Mouse (Mus musculus) retina, postnatal 7 days (tissue): ENCODE measurements around the gene Ldlrap1.

ENCODE experiments used
- DNase-seq: peaks from one replicate; pipeline ENCODE4 v3.0.0-alpha.2; 2012; ENCODE audit warnings: low read depth, low spot score

The Ldlrap1 gene

GRCm38 (mm10) chr4:134775234-134775944 is 7.6 kb upstream of the Ldlrap1 start:
- no peak for DNase-seq

- DNase-seq, result no peak
These were observed 6.3 kb upstream of the Ldlrap1 start for GRCm38 (mm10) chr4:134774126-134774525.

GRCm38 (mm10) chr4:134772805-134773674 is 5.2 kb upstream of the Ldlrap1 start:
- no peak for DNase-seq

GRCm38 (mm10) chr4:134769891-134770290 is 2.1 kb upstream of the Ldlrap1 start:
- DNase-seq, result no peak

GRCm38 (mm10) chr4:134769081-134769811 is 1.4 kb upstream of the Ldlrap1 start:
- DNase-seq, result no peak

- DNase-seq, result no peak
These were observed 533 bp upstream of the Ldlrap1 start for GRCm38 (mm10) chr4:134768226-134768888.

- no peak for DNase-seq
These were observed 859 bp downstream of the Ldlrap1 start for GRCm38 (mm10) chr4:134766904-134767425.

GRCm38 (mm10) chr4:134766277-134766676 is 1.5 kb downstream of the Ldlrap1 start:
- no peak for DNase-seq

GRCm38 (mm10) chr4:134764333-134764732 is 3.5 kb downstream of the Ldlrap1 start:
- DNase-seq, result no peak

GRCm38 (mm10) chr4:134762360-134762759 is 5.5 kb downstream of the Ldlrap1 start:
- no peak for DNase-seq

GRCm38 (mm10) chr4:134760793-134761201 is 7.0 kb downstream of the Ldlrap1 start:
- DNase-seq, result no peak

GRCm38 (mm10) chr4:134760281-134760680 is 7.5 kb downstream of the Ldlrap1 start:
- no peak for DNase-seq

- no peak for DNase-seq
These were observed 8.3 kb downstream of the Ldlrap1 start for GRCm38 (mm10) chr4:134759564-134759963.

GRCm38 (mm10) chr4:134758922-134759321 is 8.9 kb downstream of the Ldlrap1 start:
- no peak for DNase-seq

- no peak for DNase-seq
These were observed 9.5 kb downstream of the Ldlrap1 start for GRCm38 (mm10) chr4:134758367-134758766.

GRCm38 (mm10) chr4:134756953-134757352 is 10.9 kb downstream of the Ldlrap1 start:
- no peak for DNase-seq

GRCm38 (mm10) chr4:134754941-134755340 is 12.9 kb downstream of the Ldlrap1 start:
- DNase-seq, result no peak

GRCm38 (mm10) chr4:134754371-134754770 is 13.5 kb downstream of the Ldlrap1 start:
- DNase-seq, result no peak

GRCm38 (mm10) chr4:134753516-134754261 is 14.1 kb downstream of the Ldlrap1 start:
- peak; percentile 62 for DNase-seq

- DNase-seq, result no peak
These were observed 14.9 kb downstream of the Ldlrap1 start for GRCm38 (mm10) chr4:134752911-134753426.
